Mouse (Mus musculus): ENCODE results near the gene Rimbp2.
A peak's percentile ranks its signal among the peaks of the same experiment; 100 is the strongest.
"Not testable (repeated sequence)": the region's sequence is repeated elsewhere in the genome, so short reads cannot be mapped to it uniquely, and the experiment has no call there.

Rimbp2 gene

DNA sequence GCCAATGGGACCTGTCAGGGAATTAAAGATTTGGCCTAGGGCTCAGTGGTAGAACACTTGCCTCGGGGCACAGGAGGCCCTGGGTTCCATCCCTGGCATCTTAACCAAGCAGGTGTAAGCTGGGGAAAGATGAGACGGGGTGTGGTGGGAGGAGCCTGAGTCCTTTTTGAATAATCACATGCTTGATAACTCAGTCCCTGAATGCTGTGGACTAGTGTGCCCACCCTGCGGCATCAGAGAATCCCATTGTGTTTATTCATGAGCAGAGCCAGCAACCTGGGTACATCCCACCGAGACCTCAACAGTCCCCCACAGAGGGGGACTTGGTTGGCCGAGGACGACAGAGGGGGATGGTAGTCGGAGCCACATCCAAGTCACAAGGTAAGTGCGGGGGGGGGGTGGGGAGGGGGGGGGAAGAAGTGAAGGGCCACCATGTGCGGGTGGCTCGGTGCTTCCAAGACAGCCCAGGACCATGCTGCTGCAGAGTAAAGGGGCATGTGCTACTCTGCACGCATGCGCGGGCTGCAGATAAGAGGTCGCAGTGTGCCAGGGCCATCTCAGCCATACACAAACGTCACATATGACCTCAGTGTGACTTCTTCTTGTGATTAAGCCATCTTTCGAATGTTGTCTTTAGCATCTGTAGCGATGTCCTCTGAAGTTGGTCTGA, 214.0 kb downstream of the Rimbp2 start:
- DNase-seq: no peak

DNA sequence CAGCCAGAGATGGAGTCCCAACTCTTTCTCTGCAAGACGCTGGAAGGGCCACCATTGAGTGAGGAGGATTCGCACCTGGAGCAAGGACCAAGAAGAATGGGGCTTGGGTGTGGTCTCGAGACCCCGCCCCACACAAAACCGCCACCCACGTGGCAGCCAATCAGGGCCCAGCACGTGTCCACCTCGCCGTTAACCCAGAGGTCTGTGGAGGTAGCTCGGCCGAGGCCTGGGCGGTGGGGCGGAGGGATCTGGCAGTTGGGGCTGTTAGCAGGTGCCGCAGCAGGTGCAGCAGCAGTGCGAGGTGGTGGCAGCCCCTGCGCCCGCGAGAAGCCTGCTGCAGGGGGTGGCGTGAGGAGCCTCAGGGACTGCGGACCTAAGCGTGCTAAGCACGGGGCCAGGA, 217.4 kb downstream of the Rimbp2 start:
- no peak for DNase-seq

DNA sequence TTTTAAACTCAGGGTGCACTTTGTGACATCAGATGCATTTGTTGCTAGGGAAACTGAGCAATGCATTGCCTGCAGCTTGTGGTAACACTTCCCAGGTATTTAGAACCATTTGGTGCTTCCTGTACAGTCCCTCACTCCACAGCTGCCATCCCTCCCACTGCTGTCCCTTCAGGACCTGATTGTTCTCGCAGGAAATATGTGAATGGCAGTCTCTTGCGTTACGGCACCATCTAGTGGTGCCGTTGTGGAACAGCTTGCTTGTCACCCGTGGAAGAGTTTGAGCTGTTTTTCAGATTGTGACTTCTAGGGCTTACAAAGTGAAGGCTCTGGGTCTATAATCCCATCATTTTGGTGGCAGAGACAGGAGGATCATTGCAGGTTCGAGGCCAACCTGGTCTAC, 219.3 kb downstream of the Rimbp2 start:
- DNase-seq: peak; percentile 68 to 69

DNA sequence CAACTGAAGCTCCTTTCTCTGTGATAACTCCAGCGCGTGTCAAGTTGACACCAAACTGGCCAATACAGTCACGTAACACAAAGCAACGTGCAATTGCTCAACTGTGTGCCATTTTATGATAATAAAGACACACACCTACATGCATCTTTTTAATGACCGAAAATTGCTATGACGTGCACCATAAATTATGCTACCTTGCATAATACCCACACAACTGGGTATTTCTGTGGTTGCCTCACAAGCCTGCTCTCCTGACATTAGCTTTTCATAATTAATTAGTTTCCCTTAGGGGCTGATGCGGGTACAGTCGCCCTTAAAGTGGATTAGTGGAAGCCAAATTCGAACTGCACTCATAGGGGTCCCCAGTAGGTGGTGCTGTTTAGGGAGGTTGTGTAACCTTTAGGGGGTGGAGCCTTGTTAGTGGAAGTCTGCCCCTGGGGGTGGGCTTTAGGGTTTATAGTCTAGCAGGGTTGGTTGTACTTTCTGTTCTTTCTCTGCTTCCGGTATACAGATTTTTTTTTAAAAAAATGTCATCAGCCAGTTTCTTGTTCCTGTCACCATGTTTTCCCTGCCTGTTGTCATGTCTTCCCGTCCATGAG, 220.8 kb downstream of the Rimbp2 start:
- DNase-seq: peak in 1 of 2 experiments; percentile 43

DNA sequence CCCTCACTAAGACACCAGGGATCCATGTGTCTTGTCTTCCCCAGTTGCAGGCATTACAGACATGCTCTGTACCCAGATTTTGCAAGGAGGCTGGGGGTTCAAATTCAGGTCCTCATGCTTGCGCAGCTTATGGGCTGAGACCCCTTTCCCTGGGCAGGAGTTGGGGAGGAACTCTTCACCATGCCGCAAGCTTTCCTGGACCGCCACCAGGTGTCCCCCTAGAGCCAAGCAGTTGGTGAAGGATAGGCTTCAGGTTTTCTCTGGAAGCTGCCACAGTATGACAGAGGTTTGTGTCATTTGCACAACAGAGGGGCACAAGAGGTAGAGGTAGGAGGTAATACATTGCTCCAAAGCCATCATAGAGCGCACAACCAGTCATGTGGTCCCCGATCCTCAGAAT, 222.7 kb downstream of the Rimbp2 start:
- DNase-seq: peak; percentile 64 to 78

DNA sequence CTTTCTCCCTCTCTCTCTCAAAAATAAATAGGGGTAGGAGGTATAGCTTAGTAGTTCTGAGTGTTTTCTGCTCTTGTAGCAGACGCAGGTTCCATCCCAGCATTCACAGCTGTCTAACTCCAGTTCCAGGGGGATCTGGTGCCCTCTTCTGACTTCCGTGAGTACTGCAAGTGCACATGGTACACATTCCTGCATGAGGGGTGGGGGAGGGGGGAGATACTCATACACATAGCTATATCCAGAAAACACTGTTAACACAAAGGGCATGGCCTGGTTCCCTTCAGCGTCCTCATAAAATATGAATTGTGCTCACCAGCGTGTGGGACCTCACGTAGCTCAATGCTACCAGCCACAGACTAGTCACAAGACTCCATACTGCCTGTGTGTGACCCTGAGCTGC, 223.9 kb downstream of the Rimbp2 start:
- DNase-seq: peak in 1 of 2 experiments; percentile 24

DNA sequence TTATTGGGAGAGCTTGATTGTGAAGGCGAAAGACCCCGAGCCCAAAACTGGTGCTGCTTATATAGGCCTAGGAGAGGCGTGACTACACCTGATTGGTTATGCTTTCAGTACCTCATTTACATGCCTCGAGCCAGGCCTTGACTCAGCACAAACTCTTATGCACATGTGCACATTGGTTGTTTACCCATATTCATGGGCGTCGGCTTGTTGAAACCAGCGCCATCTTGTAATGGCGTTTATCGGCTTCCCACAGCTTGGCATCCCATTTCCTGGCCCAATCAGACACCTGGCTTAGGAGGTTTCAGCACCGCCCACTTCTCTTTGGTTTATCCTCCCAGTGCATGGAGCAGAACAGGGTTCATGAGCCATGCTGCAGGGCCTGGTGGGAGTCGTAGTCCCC, 232.8 kb downstream of the Rimbp2 start:
- DNase-seq: not testable (repeated sequence)

DNA sequence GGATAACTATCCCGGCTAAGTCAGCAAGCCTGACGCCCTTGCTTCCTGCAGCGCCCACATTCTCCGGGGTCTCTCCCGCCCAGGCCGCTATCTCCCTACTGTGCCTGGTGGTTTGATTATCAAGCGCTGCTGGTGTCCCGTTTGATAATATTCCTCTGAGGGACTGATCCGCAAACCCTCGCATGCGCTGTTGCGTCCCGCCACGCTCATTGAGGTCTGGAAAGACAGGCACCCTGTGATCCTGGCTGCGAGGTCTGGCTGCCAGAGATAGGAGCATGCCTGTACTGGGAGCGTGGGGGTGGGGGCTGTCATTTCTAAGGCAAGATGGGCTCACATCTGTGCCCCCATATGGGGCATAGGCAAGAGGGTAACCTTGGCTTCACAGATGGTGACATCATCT, 238.1 kb downstream of the Rimbp2 start:
- DNase-seq: no peak

DNA sequence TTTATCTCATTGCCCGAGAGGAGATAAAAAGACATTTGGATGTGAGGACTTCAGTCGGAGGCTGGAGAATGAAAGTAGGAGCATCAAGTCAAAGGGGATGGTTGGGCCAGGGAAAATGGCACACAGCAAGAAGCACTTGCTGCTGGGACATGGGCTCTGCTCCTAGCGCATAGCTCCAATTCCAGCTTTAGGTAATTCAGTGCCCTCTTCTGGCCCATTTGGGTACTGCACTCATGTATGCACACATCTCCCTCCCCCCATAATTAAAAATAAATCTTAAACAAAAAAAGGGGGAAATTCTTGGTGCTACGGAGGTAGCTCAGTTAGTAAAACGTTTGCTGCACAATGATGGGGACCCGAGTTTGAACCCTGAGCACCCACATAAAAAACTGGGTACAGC, 241.4 kb downstream of the Rimbp2 start:
- peak in 1 of 2 experiments; percentile 61 for DNase-seq

DNA sequence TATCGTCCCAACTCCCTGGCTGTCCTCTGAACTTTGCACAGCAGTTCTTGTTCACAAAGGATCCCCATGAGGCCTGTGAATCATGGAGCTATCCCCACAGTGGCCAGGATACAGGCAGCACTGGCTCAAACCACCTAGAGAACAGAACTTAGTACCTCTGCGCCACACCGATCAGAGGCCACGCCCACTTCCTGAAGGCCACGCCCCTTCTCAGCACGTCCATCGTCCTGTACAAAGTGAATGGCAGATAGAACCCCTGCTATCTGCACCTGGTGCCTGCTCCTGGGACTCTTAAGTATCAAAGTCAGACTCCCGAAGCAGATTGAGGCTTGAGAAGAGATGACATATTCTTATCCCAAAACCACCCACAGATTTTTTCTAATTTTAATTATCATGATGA, 242.7 kb downstream of the Rimbp2 start:
- no peak for DNase-seq

DNA sequence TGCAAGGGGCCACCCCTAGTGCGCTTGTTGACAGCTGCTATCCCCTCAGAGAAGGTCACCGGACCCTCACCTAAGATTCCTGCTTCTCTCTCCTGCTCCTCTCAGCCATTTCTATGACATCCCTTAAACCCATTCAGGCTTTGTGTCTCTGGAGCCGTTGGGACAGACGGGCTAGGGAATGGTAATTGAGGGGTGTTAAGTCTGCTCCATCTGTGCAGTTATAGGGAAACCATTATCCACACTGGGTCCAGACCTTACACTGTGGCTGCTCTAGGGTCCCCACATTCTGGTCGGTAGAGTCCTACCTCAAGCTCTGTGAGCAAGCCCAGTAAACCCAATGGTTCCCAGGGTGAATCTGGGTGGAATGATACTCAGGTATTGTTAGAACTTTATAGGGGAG, 244.4 kb downstream of the Rimbp2 start:
- DNase-seq: no peak

Data from cerebellum, postnatal 14 days (tissue).